Mouse (Mus musculus): ENCODE data around the gene Zzef1.

DNA sequence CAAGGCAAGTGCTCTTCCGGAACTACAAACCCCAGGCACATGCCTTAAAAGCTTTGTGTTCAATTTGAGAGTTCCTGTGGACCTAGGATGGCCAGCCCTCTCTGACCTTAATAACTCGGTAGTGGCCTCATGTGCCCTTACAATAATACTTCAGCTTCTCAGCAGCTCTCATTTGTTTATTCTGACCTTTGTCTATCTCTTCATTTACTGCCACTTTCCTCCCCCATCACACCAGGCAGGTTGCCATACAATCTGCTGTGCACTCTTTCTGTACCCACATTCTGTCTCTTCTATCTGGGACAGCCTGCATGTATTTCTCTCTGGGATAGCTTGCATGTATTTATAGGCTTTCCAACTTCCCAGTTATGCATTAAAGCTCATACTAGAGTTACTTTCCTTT, 10.5 kb downstream of the Zzef1 start:
- TF ChIP-seq CTCF (IDR thresholded peaks at IDR 0.05; ENCODE audit: low read depth) (no peak), EP300 (IDR thresholded peaks at IDR 0.05; ENCODE audit: low read depth) (no peak)
